Comparison of ENCODE assay signal across 8 mouse cellular contexts in the genomic region with DNA sequence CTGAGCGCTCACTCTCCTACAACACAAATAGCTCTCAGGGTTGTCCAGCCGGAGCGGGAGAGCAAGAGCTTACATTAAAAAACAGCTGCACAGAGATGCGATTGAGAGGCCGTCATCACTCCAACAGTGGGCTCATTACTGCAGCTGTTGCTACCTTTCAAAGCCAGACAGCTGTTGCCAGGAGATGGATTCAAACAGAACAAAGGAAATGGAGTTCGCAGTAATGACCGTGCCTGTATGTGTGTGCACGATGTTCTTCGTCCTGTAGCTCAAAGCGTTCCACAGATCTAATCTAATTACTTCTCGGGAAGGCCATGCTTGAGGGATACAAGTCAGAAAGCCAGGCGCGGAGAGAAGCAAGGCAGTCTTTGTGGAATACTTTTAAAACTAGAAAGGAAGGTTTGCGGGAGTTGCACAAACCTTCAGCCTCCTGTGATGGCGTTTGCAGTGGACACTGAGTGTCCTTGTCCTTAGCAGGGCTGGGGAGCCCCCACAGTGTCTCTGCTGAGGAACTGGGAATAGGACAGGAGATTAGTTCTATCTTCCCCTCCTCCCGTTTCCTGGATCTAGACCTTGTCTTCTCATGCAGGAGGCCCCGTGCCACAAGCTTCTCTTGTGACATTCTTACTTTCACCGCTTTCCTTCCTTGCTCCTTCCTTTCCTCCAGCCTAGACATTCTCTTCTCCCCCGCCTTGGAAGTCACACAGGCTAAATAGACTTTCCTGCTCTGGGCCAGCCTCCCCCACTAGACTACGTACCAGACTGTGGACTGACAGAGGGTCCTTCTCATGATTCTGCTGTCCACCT. TPM values are rescaled to one million over a fixed set of nuclear protein-coding genes. Genes with fewer than 3 reads are reported as not detected.
A peak's percentile ranks its signal among the peaks of the same experiment; 100 is the strongest.
DNase-seq lines count a peak whose midpoint lies in the region; ATAC-seq lines count a peak whose summit lies in the region.

No protein-coding gene starts in this region.

- H3K4me1 ChIP-seq in lung, embryonic 16.5 days (replicated peaks; ENCODE audit: control insufficient read depth, insufficient read depth, low read length): no peaks in the 10 kb centered on the region; the same call in 1 of the 2 replicates
- H3K4me1 ChIP-seq in stomach, embryonic 15.5 days: no peaks in the 10 kb centered on the region

- no peak for DNase-seq in lung, postnatal 25 days (ENCODE audit: low spot score)
- DNase-seq in gastrocnemius, postnatal 25 days: peak; percentile 38
- DNase-seq in hindlimb bud, embryonic 11.5 days (ENCODE audit: extremely low spot score, low read depth, low spot score): peak; percentile 49
- no peak for DNase-seq in spleen, postnatal 4 days (ENCODE audit: low spot score in 2 of 2)
- DNase-seq in right cerebral cortex, adult 2 months (ENCODE audit: low spot score in 2 of 2): no peak

- H3K9ac ChIP-seq in lung, embryonic 16.5 days (ENCODE audit: low read length): no peak overlapping the region
- no peak overlapping the region for H3K9ac ChIP-seq in stomach, embryonic 15.5 days

- no peaks in the 10 kb centered on the region for H3K9me3 ChIP-seq in lung, embryonic 16.5 days (ENCODE audit: control insufficient read depth, low read length)
- H3K9me3 ChIP-seq in stomach, embryonic 15.5 days: no peaks in the 10 kb centered on the region

- no peak overlapping the region for H3K4me2 ChIP-seq in lung, embryonic 16.5 days (ENCODE audit: low read depth, low read length)
- H3K4me2 ChIP-seq in stomach, embryonic 15.5 days: no peak overlapping the region

- H3K36me3 ChIP-seq in lung, embryonic 16.5 days (ENCODE audit: control insufficient read depth, insufficient read depth, low read length): no peaks in the 10 kb centered on the region
- no peaks in the 10 kb centered on the region for H3K36me3 ChIP-seq in stomach, embryonic 15.5 days

- ATAC-seq in lung, embryonic 16.5 days (ENCODE audit: low read depth): peak; percentile 56; the same call in 1 of the 2 replicates
- peak; percentile 50; the same call in 1 of the 2 replicates for ATAC-seq in stomach, embryonic 15.5 days (ENCODE audit: insufficient read depth, low FRiP score, low read depth)
- ATAC-seq in activated CD4-positive, CD25-positive, alpha-beta regulatory T cell, adult 4 months: no peak

- no peaks in the 10 kb centered on the region for H3K27me3 ChIP-seq in lung, embryonic 16.5 days (ENCODE audit: control insufficient read depth, insufficient read depth, low read depth, low read length)
- H3K27me3 ChIP-seq in stomach, embryonic 15.5 days (replicated peaks): no peaks in the 10 kb centered on the region

- no peak overlapping the region for H3K27ac ChIP-seq in lung, embryonic 16.5 days (ENCODE audit: low read length)
- no peak overlapping the region for H3K27ac ChIP-seq in stomach, embryonic 15.5 days

- no peak overlapping the region for H3K4me3 ChIP-seq in lung, embryonic 16.5 days (ENCODE audit: low read length)
- H3K4me3 ChIP-seq in stomach, embryonic 15.5 days (replicated peaks): no peak overlapping the region

- WGBS in lung, embryonic 16.5 days: 56% methylated on average over 20 of the region's 20 CpGs
- 52% methylated on average over 20 of the region's 20 CpGs for whole genome bisulfite sequencing in stomach, embryonic 15.5 days

RNA-seq across cellular contexts. Expression of gene Msgn1, which starts 13.0 kb away (rescaled TPM):
- polyA plus RNA-seq in lung, embryonic 16.5 days (2015; fragmentation: Nextera tagmentation; extraction: Ambion mirVana): not detected in 2 replicates
- total RNA-seq in gastrocnemius, postnatal 25 days (2021): not detected
- polyA plus RNA-seq in stomach, embryonic 15.5 days (2015; fragmentation: Nextera tagmentation; extraction: Ambion mirVana): not detected in 2 replicates
- polyA plus RNA-seq in activated CD4-positive, CD25-positive, alpha-beta regulatory T cell, adult 4 months (2017; shearing (Covaris generic)): not detected

RNA-seq across cellular contexts. Expression of gene Gen1, which starts 43.9 kb away (rescaled TPM):
- polyA plus RNA-seq in lung, embryonic 16.5 days (2015; fragmentation: Nextera tagmentation; extraction: Ambion mirVana): 8.5 and 11.7 TPM in 2 replicates
- total RNA-seq in gastrocnemius, postnatal 25 days (2021): 1 to 10 TPM; 2.5 to 3.2 TPM
- 7.8 and 8.4 TPM in 2 replicates for polyA plus RNA-seq in stomach, embryonic 15.5 days (2015; fragmentation: Nextera tagmentation; extraction: Ambion mirVana)
- polyA plus RNA-seq in activated CD4-positive, CD25-positive, alpha-beta regulatory T cell, adult 4 months (2017; shearing (Covaris generic)): 1 to 10 TPM; 3.3 to 5.0 TPM

RNA-seq across cellular contexts. Expression of gene Smc6, which starts 44.0 kb away (rescaled TPM):
- 139 and 143 TPM in 2 replicates for polyA plus RNA-seq in lung, embryonic 16.5 days (2015; fragmentation: Nextera tagmentation; extraction: Ambion mirVana)
- total RNA-seq in gastrocnemius, postnatal 25 days (2021): 10 to 100 TPM; 25.4 to 31.7 TPM
- 141 and 148 TPM in 2 replicates for polyA plus RNA-seq in stomach, embryonic 15.5 days (2015; fragmentation: Nextera tagmentation; extraction: Ambion mirVana)
- polyA plus RNA-seq in activated CD4-positive, CD25-positive, alpha-beta regulatory T cell, adult 4 months (2017; shearing (Covaris generic)): 100 to 1,000 TPM; 108 to 193 TPM

Comparison
In these comparisons a context has a peak if more than half of its experiments do, and no peak if none do; other contexts are left out.
1. DNase-seq: peak in gastrocnemius, postnatal 25 days (single experiment) and hindlimb bud, embryonic 11.5 days (single experiment); none in lung, postnatal 25 days (single experiment), spleen, postnatal 4 days (0 of 2) and right cerebral cortex, adult 2 months (0 of 2).